Mouse (Mus musculus) heart, embryonic 11.5 days (tissue): ENCODE data around the gene Pacsin2. TPM values are rescaled to one million over a fixed set of nuclear protein-coding genes. Genes with fewer than 3 reads are reported as not detected.

Experiments used
- ATAC-seq: fragments of 200-750 bp; cut with Nextera tagmentation; replicated peaks from 2 replicates; pipeline ENCODE4 v1.8.0; 2017; ENCODE audit warnings: moderate library complexity; ENCODE audit not compliant: insufficient number of reproducible peaks, low FRiP score, low TSS enrichment
- H3K27ac ChIP-seq: fragments of 300-500 bp; sonication (generic); 2 replicates; pipeline ENCODE4 v1.5.1; 2014; ENCODE audit warnings: mild to moderate bottlenecking, low read depth, low read length
- H3K27me3 ChIP-seq: fragments of 300-500 bp; sonication (generic); 2 replicates; pipeline ENCODE4 v1.6.1; 2014; ENCODE audit warnings: mild to moderate bottlenecking, low read length, mixed read lengths; ENCODE audit not compliant: control insufficient read depth, insufficient read depth
- H3K36me3 ChIP-seq: fragments of 300-500 bp; sonication (generic); 2 replicates; pipeline ENCODE4 v1.6.1; 2014; ENCODE audit warnings: mild to moderate bottlenecking, low read length, moderate library complexity, mixed read lengths; ENCODE audit not compliant: control insufficient read depth, insufficient read depth
- H3K4me1 ChIP-seq: fragments of 300-500 bp; sonication (generic); 2 replicates; pipeline ENCODE4 v1.6.1; 2014; ENCODE audit warnings: low read length; ENCODE audit not compliant: control insufficient read depth, insufficient read depth
- H3K4me2 ChIP-seq: fragments of 300-500 bp; sonication (generic); 2 replicates; pipeline ENCODE4 v1.6.1; 2014; ENCODE audit warnings: mild to moderate bottlenecking, moderate library complexity
- H3K4me3 ChIP-seq: fragments of 300-500 bp; sonication (generic); 2 replicates; pipeline ENCODE4 v1.5.1; 2014; ENCODE audit warnings: low read depth, low read length
- H3K9ac ChIP-seq: fragments of 300-500 bp; sonication (generic); 2 replicates; pipeline ENCODE4 v1.6.1; 2014; ENCODE audit warnings: mild to moderate bottlenecking, low read depth, low read length, moderate library complexity
- H3K9me3 ChIP-seq: fragments of 300-500 bp; sonication (generic); replicated peaks from 2 replicates; pipeline ENCODE4 v1.6.1; 2016; ENCODE audit warnings: low read length; ENCODE audit not compliant: control insufficient read depth
- WGBS: fragments of 180-500 bp; shearing (Covaris S2); extraction: QIAGEN DNeasy Blood & Tissue Kit; methylation state at CpG from one replicate; pipeline ENCODE4 v1.1.7; 2014; ENCODE audit not compliant: insufficient replicate concordance; 5-methylcytosine and 5-hydroxymethylcytosine counted together
- polyA plus RNA-seq: library from polyadenylated mRNA; unstranded; fragments of >200 nt; fragmentation: Nextera tagmentation; extraction: Ambion mirVana; gene quantifications from 2 replicates; pipeline ENCODE4 v1.2.1, GENCODE M21; 2014

The Pacsin2 gene
- polyA plus RNA-seq, 1 experiment from 2014 or later = 55.0 TPM

- 80% methylated on average over 6 of the region's 6 CpGs for WGBS
- Histone ChIP-seq H3K4me2 (0 out of 2 replicates have a peak overlapping the region, but pooled peaks have one; percentile 34), H3K27ac (peak overlapping the region; percentile 64; the same call in 1 of the 2 replicates), H3K4me1 (peaks cover 51% of the 10 kb centered on the region), H3K27me3 (no peaks in the 10 kb centered on the region), H3K9me3 (no peaks in the 10 kb centered on the region), H3K9ac (no peak overlapping the region), H3K4me3 (no peak overlapping the region), H3K36me3 (no peaks in the 10 kb centered on the region)
- no peak for ATAC-seq
Measured at GRCm38 (mm10) chr15:83417916-83418315, 46.5 kb downstream of the Pacsin2 start.

GRCm38 (mm10) chr15:83417407-83417806 lies 47.0 kb downstream of the Pacsin2 start:
- WGBS = 39% methylated on average over 7 of the region's 7 CpGs
- Histone ChIP-seq H3K36me3 (no peaks in the 10 kb centered on the region), H3K9me3 (no peaks in the 10 kb centered on the region), H3K4me2 (peak overlapping the region; percentile 34), H3K4me3 (no peak overlapping the region), H3K27me3 (no peaks in the 10 kb centered on the region), H3K9ac (0 out of 2 replicates have a peak overlapping the region, but pooled peaks have one; percentile 28), H3K4me1 (peaks cover 45% of the 10 kb centered on the region), H3K27ac (peak overlapping the region; percentile 64)
- ATAC-seq = no peak

GRCm38 (mm10) chr15:83415391-83415790 lies 49.0 kb downstream of the Pacsin2 start:
- Histone ChIP-seq H3K36me3 (no peaks in the 10 kb centered on the region), H3K4me2 (no peak overlapping the region), H3K9me3 (no peaks in the 10 kb centered on the region), H3K4me1 (peaks cover 56% of the 10 kb centered on the region), H3K27ac (no peak overlapping the region), H3K27me3 (no peaks in the 10 kb centered on the region), H3K4me3 (no peak overlapping the region), H3K9ac (0 out of 2 replicates have a peak overlapping the region, but pooled peaks have one; percentile 22)
- ATAC-seq = no peak
- 55% methylated on average over 6 of the region's 6 CpGs for WGBS

- Histone ChIP-seq H3K27me3 (no peaks in the 10 kb centered on the region), H3K9ac (no peak overlapping the region), H3K27ac (no peak overlapping the region), H3K4me3 (no peak overlapping the region), H3K36me3 (no peaks in the 10 kb centered on the region), H3K9me3 (no peaks in the 10 kb centered on the region), H3K4me1 (peaks cover 54% of the 10 kb centered on the region), H3K4me2 (no peak overlapping the region)
- no peak for ATAC-seq
- WGBS = 70% methylated on average over 4 of the region's 4 CpGs
Measured at GRCm38 (mm10) chr15:83411616-83412015, 52.8 kb downstream of the Pacsin2 start.

GRCm38 (mm10) chr15:83410735-83411134 lies 53.7 kb downstream of the Pacsin2 start:
- Histone ChIP-seq H3K9me3 (no peaks in the 10 kb centered on the region), H3K4me3 (no peak overlapping the region), H3K27ac (peak overlapping the region; percentile 67), H3K9ac (no peak overlapping the region), H3K36me3 (no peaks in the 10 kb centered on the region), H3K4me2 (no peak overlapping the region), H3K4me1 (peaks cover 54% of the 10 kb centered on the region), H3K27me3 (no peaks in the 10 kb centered on the region)
- 83% methylated on average over 4 of the region's 4 CpGs for WGBS
- ATAC-seq = no peak

- Histone ChIP-seq H3K27ac (peak overlapping the region; percentile 67), H3K4me3 (no peak overlapping the region), H3K9ac (no peak overlapping the region), H3K4me1 (peaks cover 52% of the 10 kb centered on the region), H3K27me3 (no peaks in the 10 kb centered on the region), H3K9me3 (no peaks in the 10 kb centered on the region), H3K36me3 (no peaks in the 10 kb centered on the region), H3K4me2 (no peak overlapping the region)
- no peak for ATAC-seq
- WGBS = 32% methylated on average over 6 of the region's 6 CpGs
Measured at GRCm38 (mm10) chr15:83410270-83410669, 54.1 kb downstream of the Pacsin2 start.

- peaks cover 44% of the 10 kb centered on the region for H3K4me1 ChIP-seq
- no peak for ATAC-seq
Measured at GRCm38 (mm10) chr15:83408692-83409442, 55.5 kb downstream of the Pacsin2 start.

GRCm38 (mm10) chr15:83408216-83408615 lies 56.2 kb downstream of the Pacsin2 start:
- ATAC-seq = no peak
- Histone ChIP-seq H3K9me3 (no peaks in the 10 kb centered on the region), H3K4me1 (peaks cover 44% of the 10 kb centered on the region), H3K4me3 (no peak overlapping the region), H3K4me2 (no peak overlapping the region), H3K27me3 (no peaks in the 10 kb centered on the region), H3K9ac (no peak overlapping the region), H3K27ac (no peak overlapping the region), H3K36me3 (no peaks in the 10 kb centered on the region)
- WGBS = 82% methylated on average over 5 of the region's 5 CpGs

More at GRCm38 (mm10) chr15:83408692-83409442, 55.5 kb downstream of the Pacsin2 start:
- H3K9ac ChIP-seq = no peak overlapping the region
- H3K9me3 ChIP-seq = no peaks in the 10 kb centered on the region
- no peak overlapping the region for H3K4me2 ChIP-seq
- H3K27ac ChIP-seq = 0 out of 2 replicates have a peak overlapping the region, but pooled peaks have one; percentile 12
- no peaks in the 10 kb centered on the region for H3K27me3 ChIP-seq
- no peaks in the 10 kb centered on the region for H3K36me3 ChIP-seq
- WGBS = 68% methylated on average over 8 of the region's 8 CpGs
- no peak overlapping the region for H3K4me3 ChIP-seq

- WGBS = 84% methylated on average over 5 of the region's 5 CpGs
- Histone ChIP-seq H3K4me2 (no peak overlapping the region), H3K27me3 (no peaks in the 10 kb centered on the region), H3K27ac (no peak overlapping the region), H3K4me1 (peaks cover 44% of the 10 kb centered on the region), H3K36me3 (no peaks in the 10 kb centered on the region), H3K4me3 (no peak overlapping the region), H3K9ac (no peak overlapping the region), H3K9me3 (no peaks in the 10 kb centered on the region)
- ATAC-seq = no peak
Measured at GRCm38 (mm10) chr15:83407502-83407901, 56.9 kb downstream of the Pacsin2 start.
